Mouse (Mus musculus): ENCODE data around the gene Syne2. TPM values are rescaled to one million over a fixed set of nuclear protein-coding genes. Genes with fewer than 3 reads are reported as not detected.

Syne2 gene
- polyA plus RNA-seq, 1 experiment from 2014 or later, result 41.4 TPM

DNA sequence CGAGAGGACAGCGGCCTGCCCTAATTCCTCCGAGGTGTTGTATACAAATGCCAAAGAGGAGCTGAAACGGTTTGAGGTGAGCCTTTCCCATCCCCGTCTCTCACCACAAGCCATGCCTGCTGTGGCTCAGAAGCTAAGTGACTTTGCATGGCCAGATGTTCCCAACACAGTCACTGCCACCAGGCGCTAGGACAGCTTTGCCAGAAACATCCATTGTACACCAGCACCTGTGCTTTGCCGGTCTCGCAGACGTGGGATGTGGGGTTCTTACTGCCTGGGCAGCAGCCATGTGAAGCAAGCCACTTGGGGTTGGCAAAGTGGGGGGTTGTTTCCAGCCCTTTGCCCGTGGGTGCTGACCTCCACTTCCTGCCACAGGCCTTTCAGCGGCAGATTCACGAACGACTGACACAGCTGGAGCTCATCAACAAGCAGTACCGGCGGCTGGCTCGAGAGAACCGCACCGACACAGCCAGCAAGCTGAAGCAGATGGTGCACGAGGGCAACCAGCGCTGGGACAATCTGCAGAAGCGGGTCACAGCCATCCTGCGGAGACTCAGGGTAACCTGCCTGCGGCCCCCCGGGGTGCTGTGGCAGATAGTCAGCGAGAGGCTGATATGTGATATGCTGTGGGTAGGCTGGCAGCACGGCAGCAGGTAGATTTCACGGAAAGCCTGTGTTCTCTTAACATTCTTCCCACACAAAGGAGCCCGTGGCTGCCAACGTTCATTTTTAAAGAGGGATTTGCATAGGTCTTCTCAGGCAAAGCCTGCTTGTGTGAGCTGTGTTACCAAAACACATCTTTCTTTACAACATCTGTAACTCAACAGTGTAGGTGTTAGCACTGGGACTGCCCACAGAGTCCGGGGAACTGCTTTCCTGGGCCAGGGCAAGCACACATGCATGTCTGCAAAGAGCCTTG is 277.4 kb downstream of the Syne2 start:
- no peak overlapping the region for H3K27ac ChIP-seq (ENCODE audit: low read length)
- H3K36me3 ChIP-seq (ENCODE audit: control insufficient read depth, insufficient read depth, low read length), result peaks cover 33% of the 10 kb centered on the region
- H3K27me3 ChIP-seq (ENCODE audit: control insufficient read depth, insufficient read depth, low read depth, low read length), result no peaks in the 10 kb centered on the region
- peaks cover 2% of the 10 kb centered on the region; the same call in 1 of the 2 replicates for H3K9me3 ChIP-seq (replicated peaks; ENCODE audit: control insufficient read depth, low read length, poor library complexity, severe bottlenecking)
- H3K4me2 ChIP-seq (ENCODE audit: low read length), result no peak overlapping the region
- H3K4me1 ChIP-seq (ENCODE audit: control insufficient read depth, insufficient read depth, low read length), result no peaks in the 10 kb centered on the region
- no peak overlapping the region for H3K4me3 ChIP-seq (ENCODE audit: low read depth, low read length)
- H3K9ac ChIP-seq (ENCODE audit: low read depth, low read length), result no peak overlapping the region
- WGBS, result 77% methylated on average over 30 of the region's 30 CpGs
- no peak for ATAC-seq

DNA sequence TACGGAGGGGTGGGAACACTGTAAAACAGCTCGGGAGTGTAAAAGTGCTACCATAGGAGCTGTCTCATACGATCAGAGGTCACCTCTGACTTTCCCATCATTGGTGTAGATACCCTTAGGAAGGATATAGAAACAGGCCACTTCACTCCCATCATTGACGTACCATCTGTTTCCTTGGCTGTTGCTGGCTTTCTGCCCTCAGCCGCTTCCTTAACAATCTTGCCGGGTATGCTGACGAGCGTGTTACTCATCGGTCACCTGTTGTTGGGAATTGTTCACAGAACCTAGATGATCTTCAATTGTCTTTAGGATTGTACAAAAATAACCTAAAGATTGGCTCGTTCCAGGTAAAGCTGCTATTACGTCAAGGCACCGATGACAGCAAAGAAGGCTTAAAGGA is 284.7 kb downstream of the Syne2 start:
- WGBS, result 93% methylated on average over 12 of the region's 12 CpGs

DNA sequence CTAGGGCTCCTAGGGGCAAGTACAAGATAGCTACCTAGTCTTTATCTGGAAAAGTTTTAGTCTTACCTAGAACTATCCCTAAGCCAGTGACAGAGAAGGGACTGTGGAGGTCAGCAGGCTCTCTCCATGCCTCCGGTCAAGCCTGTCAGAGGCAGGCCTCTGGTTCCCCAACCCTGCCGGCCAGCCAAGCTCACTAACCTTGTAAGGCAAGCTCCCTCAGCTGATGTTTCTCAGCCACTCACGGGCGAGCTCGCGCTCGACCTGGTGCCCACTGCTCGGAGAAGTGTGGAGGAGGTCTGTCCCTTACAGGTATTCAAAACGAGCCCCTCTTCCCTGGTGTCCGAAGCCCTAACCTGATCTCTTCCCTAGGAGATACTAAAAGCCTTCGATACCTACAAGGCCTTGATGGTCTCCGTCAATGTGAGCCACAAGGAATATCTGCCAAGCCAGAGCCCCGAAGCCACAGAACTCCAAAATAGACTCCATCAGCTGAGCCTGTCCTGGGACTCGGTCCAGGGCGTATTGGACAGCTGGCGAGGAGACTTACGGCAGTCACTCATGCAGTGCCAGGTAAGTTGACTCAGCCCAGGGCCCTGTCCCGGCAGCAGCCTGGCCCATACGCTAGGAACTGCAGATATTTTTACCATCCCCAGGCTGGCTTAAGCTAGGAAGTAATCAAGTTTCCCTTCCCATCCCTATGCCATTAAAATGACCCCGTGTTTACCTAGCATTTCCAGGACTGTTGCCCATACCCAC is 286.8 kb downstream of the Syne2 start:
- no peak overlapping the region for H3K9ac ChIP-seq (ENCODE audit: low read depth, low read length)
- no peak for ATAC-seq
- peaks cover 75% of the 10 kb centered on the region for H3K36me3 ChIP-seq (ENCODE audit: control insufficient read depth, insufficient read depth, low read length)
- H3K4me2 ChIP-seq (ENCODE audit: low read length), result no peak overlapping the region
- H3K4me1 ChIP-seq (ENCODE audit: control insufficient read depth, insufficient read depth, low read length), result no peaks in the 10 kb centered on the region
- H3K27ac ChIP-seq (ENCODE audit: low read length), result no peak overlapping the region
- WGBS, result 95% methylated on average over 20 of the region's 20 CpGs
- H3K4me3 ChIP-seq (ENCODE audit: low read depth, low read length), result no peak overlapping the region
- no peaks in the 10 kb centered on the region for H3K27me3 ChIP-seq (ENCODE audit: control insufficient read depth, insufficient read depth, low read depth, low read length)
- peaks cover 2% of the 10 kb centered on the region; the same call in 1 of the 2 replicates for H3K9me3 ChIP-seq (replicated peaks; ENCODE audit: control insufficient read depth, low read length, poor library complexity, severe bottlenecking)

More for the DNA sequence above, 284.7 kb downstream of the Syne2 start:
- H3K9ac ChIP-seq (ENCODE audit: low read depth, low read length), result no peak overlapping the region
- H3K4me1 ChIP-seq (ENCODE audit: control insufficient read depth, insufficient read depth, low read length), result no peaks in the 10 kb centered on the region
- H3K27me3 ChIP-seq (ENCODE audit: control insufficient read depth, insufficient read depth, low read depth, low read length), result no peaks in the 10 kb centered on the region
- no peak overlapping the region for H3K27ac ChIP-seq (ENCODE audit: low read length)
- H3K36me3 ChIP-seq (ENCODE audit: control insufficient read depth, insufficient read depth, low read length), result peaks cover 69% of the 10 kb centered on the region
- peaks cover 2% of the 10 kb centered on the region; the same call in 1 of the 2 replicates for H3K9me3 ChIP-seq (replicated peaks; ENCODE audit: control insufficient read depth, low read length, poor library complexity, severe bottlenecking)
- H3K4me2 ChIP-seq (ENCODE audit: low read length), result no peak overlapping the region
- no peak overlapping the region for H3K4me3 ChIP-seq (ENCODE audit: low read depth, low read length)
- no peak for ATAC-seq

DNA sequence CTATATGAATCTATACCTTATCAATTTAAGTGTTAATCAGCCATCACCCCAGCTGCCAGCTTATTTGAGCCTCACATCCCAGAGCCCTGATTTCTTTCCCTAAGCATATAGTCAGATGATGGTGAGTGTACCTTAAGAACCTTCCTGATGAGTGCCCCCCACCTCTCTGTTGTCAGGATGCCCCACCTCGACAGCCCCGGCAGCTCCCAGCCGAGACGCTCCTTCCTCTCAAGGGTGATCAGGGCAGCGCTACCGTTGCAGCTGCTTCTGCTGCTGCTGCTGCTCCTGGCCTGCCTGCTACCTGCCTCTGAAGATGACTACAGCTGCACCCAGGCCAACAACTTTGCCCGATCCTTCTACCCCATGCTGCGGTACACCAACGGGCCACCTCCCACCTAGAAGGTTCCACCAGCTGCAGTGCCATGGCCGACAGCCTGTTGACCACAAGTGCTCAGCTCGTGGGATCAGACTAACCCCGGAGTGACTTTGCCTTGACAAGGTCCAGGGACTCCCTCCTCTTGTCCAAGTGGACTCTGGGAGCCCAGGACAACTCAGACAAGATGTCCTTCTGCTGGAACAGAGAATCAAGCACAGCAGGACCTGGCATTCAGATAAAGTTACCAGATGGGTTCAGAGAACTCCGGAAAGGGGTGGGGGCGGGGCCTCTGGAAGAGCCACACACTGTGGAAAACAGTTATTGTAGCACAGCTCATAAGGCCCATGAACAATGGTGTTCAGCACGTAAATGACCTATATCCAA is 291.9 kb downstream of the Syne2 start:
- H3K9me3 ChIP-seq (replicated peaks; ENCODE audit: control insufficient read depth, low read length, poor library complexity, severe bottlenecking), result no peaks in the 10 kb centered on the region
- H3K4me3 ChIP-seq (ENCODE audit: low read depth, low read length), result no peak overlapping the region
- H3K4me2 ChIP-seq (ENCODE audit: low read length), result no peak overlapping the region
- no peak for ATAC-seq
- no peaks in the 10 kb centered on the region for H3K4me1 ChIP-seq (ENCODE audit: control insufficient read depth, insufficient read depth, low read length)
- peaks cover 51% of the 10 kb centered on the region for H3K36me3 ChIP-seq (ENCODE audit: control insufficient read depth, insufficient read depth, low read length)
- H3K27ac ChIP-seq (ENCODE audit: low read length), result no peak overlapping the region
- WGBS, result 92% methylated on average over 15 of the region's 15 CpGs
- no peaks in the 10 kb centered on the region for H3K27me3 ChIP-seq (ENCODE audit: control insufficient read depth, insufficient read depth, low read depth, low read length)
- H3K9ac ChIP-seq (ENCODE audit: low read depth, low read length), result no peak overlapping the region

DNA sequence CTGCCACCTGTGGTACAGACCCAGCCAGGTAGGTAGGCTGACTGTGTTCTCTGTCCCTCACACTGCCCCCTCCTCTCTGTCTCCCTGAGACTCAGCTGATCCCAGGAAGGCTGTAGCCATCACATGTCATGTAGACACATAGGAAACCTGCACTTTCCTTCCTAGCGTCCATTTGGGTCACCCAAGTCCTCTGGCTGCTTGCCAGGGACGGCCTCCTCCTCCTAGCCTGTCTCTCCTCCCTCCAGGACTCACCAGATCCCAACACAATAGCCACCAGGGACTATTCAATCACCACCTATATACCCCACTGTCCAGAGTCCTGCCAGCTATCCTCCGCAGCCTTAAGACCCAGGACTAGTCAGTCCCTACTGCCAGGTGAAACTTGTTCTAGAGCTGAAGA is 293.1 kb downstream of the Syne2 start:
- H3K4me3 ChIP-seq (ENCODE audit: low read depth, low read length), result no peak overlapping the region
- no peak overlapping the region for H3K27ac ChIP-seq (ENCODE audit: low read length)
- H3K4me2 ChIP-seq (ENCODE audit: low read length), result no peak overlapping the region
- H3K36me3 ChIP-seq (ENCODE audit: control insufficient read depth, insufficient read depth, low read length), result peaks cover 39% of the 10 kb centered on the region
- no peak overlapping the region for H3K9ac ChIP-seq (ENCODE audit: low read depth, low read length)
- H3K4me1 ChIP-seq (ENCODE audit: control insufficient read depth, insufficient read depth, low read length), result no peaks in the 10 kb centered on the region
- H3K9me3 ChIP-seq (replicated peaks; ENCODE audit: control insufficient read depth, low read length, poor library complexity, severe bottlenecking), result no peaks in the 10 kb centered on the region
- 90% methylated on average over 3 of the region's 3 CpGs for WGBS
- no peaks in the 10 kb centered on the region for H3K27me3 ChIP-seq (ENCODE audit: control insufficient read depth, insufficient read depth, low read depth, low read length)
- ATAC-seq, result no peak

DNA sequence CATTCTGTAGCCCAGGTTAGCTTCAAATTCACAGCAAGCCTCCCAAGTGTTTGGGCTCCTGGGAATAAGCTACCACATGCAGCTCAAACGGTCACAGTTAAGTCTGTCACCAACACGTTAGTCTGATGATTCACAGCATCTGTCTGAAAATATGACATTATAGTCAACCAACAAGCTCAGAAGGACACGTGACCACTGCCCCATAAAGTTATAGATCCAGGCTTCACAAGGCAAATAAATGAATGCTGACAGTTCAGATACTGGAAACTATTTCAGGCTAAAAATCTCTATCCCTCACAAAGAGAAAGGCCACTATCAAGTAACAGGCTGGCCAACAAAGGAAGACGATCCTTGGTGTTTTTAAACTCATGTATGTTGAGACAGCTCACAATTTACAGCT is 298.6 kb downstream of the Syne2 start:
- Histone ChIP-seq H3K9me3 (replicated peaks; ENCODE audit: control insufficient read depth, low read length, poor library complexity, severe bottlenecking) (no peaks in the 10 kb centered on the region), H3K27me3 (ENCODE audit: control insufficient read depth, insufficient read depth, low read depth, low read length) (no peaks in the 10 kb centered on the region), H3K9ac (ENCODE audit: low read depth, low read length) (no peak overlapping the region), H3K4me3 (ENCODE audit: low read depth, low read length) (no peak overlapping the region), H3K36me3 (ENCODE audit: control insufficient read depth, insufficient read depth, low read length) (0 out of 2 replicates have a peak, but pooled peaks cover under 1% of the 10 kb centered on the region), H3K4me1 (ENCODE audit: control insufficient read depth, insufficient read depth, low read length) (no peaks in the 10 kb centered on the region), H3K27ac (ENCODE audit: low read length) (no peak overlapping the region), H3K4me2 (ENCODE audit: low read length) (no peak overlapping the region)
- ATAC-seq, result no peak
- 87% methylated on average over 4 of the region's 4 CpGs for WGBS

DNA sequence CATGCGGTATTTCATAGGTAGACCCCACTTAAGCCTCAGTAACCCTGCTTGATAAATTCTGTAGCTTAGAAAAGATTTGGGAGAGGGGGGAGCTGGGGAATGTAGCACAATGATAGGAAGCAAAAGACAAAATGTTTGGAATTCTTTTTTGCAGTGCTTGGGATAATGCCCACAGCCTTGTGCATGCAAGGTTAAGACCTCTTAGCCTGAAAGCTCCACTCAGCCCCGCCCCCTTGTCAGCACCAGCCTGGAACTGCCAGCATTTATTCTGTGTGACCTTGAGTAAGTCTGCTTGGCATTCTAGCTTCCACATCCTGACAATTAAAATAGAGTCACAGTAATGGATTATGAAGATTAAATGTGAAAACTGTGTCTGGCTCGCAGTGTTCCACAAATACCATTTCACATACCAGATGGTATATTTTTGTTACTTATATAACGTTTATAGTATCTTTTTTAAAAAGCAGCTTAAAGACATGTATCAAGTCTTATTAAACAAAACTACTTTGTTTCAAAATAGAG is 299.8 kb downstream of the Syne2 start:
- H3K27ac ChIP-seq (ENCODE audit: low read length), result no peak overlapping the region
- H3K4me3 ChIP-seq (ENCODE audit: low read depth, low read length), result no peak overlapping the region
- ATAC-seq, result no peak
- H3K36me3 ChIP-seq (ENCODE audit: control insufficient read depth, insufficient read depth, low read length), result no peaks in the 10 kb centered on the region
- 51% methylated on average over 4 of the region's 4 CpGs for WGBS
- no peaks in the 10 kb centered on the region for H3K4me1 ChIP-seq (ENCODE audit: control insufficient read depth, insufficient read depth, low read length)
- no peaks in the 10 kb centered on the region for H3K9me3 ChIP-seq (replicated peaks; ENCODE audit: control insufficient read depth, low read length, poor library complexity, severe bottlenecking)
- no peaks in the 10 kb centered on the region for H3K27me3 ChIP-seq (ENCODE audit: control insufficient read depth, insufficient read depth, low read depth, low read length)
- H3K4me2 ChIP-seq (ENCODE audit: low read length), result no peak overlapping the region
- H3K9ac ChIP-seq (ENCODE audit: low read depth, low read length), result no peak overlapping the region

DNA sequence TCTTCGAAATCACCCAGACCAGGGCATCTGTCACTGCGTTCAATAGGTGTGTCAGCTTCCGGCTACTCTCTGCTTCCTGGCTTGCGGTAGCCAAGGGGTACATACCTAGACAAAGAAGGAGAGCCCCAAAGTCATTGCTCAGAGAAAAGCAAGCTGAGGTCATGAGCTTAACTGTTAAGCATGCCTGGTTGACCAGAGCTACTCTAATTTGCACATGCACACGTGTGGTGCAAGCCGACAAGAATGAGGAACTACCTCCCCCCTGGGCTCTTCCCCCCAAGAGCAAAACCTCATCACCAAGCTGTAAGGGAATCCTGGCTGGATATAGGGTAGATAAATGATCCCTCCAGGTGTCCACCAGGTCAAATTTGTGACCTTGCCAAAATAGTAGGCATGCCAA is 305.3 kb downstream of the Syne2 start:
- no peak overlapping the region for H3K27ac ChIP-seq (ENCODE audit: low read length)
- H3K27me3 ChIP-seq (ENCODE audit: control insufficient read depth, insufficient read depth, low read depth, low read length), result no peaks in the 10 kb centered on the region
- 88% methylated on average over 6 of the region's 6 CpGs for WGBS
- no peaks in the 10 kb centered on the region for H3K9me3 ChIP-seq (replicated peaks; ENCODE audit: control insufficient read depth, low read length, poor library complexity, severe bottlenecking)
- no peaks in the 10 kb centered on the region for H3K36me3 ChIP-seq (ENCODE audit: control insufficient read depth, insufficient read depth, low read length)
- no peak for ATAC-seq
- no peak overlapping the region for H3K4me3 ChIP-seq (ENCODE audit: low read depth, low read length)
- H3K4me1 ChIP-seq (ENCODE audit: control insufficient read depth, insufficient read depth, low read length), result no peaks in the 10 kb centered on the region
- no peak overlapping the region for H3K4me2 ChIP-seq (ENCODE audit: low read length)
- no peak overlapping the region for H3K9ac ChIP-seq (ENCODE audit: low read depth, low read length)
